Mouse (Mus musculus) spleen, adult 2 months (tissue): ENCODE measurements around the gene Lrrc38.

Experiments
- CTCF ChIP-seq: fragments of 200-500 bp; IDR thresholded peaks from 2 replicates; pipeline ENCODE4 v1.5.1; 2011; ENCODE audit warnings: mild to moderate bottlenecking, inconsistent platforms; ENCODE audit not compliant: insufficient read depth, insufficient read length, insufficient replicate concordance; ENCODE audit errors: extremely low read depth
- POLR2A ChIP-seq: fragments of 200-500 bp; IDR thresholded peaks from 2 replicates; pipeline ENCODE4 v1.6.1; 2011; ENCODE audit warnings: low read depth, low read length, inconsistent platforms

DNA sequence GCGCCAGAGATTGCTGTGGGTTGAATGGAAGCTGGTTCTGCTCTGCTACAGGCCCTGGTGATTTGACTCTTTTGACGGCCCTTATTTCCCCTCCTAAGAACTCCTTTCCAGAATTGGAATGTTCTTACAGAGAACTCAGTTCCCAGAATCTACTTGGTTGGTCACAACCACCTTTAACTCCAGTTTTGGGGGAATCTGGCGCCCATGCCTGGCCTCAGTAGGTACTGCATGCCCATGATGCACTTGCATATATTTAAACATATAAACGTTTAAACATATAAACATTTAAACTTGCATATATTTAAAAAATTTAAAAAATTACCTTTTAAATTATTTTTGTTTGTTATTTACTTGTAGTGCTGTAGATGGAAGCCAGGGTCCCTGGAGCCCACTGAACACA is 34.1 kb downstream of the Lrrc38 start:
- no peak for TF ChIP-seq POLR2A
- TF ChIP-seq CTCF: no peak
